Mouse (Mus musculus) heart, postnatal 0 days (tissue): ENCODE measurements around the gene Stk11.

Experiments used
- CTCF ChIP-seq: IDR thresholded peaks from 2 replicates; pipeline ENCODE4 v1.5.1; 2016; ENCODE audit warnings: antibody characterized with exemption, control low read depth, low read depth
- EP300 ChIP-seq: IDR thresholded peaks from 2 replicates; pipeline ENCODE4 v1.6.1; 2016; ENCODE audit warnings: antibody characterized with exemption, low read depth

- TF ChIP-seq CTCF (no peak), EP300 (no peak)
These were observed 43.5 kb downstream of the Stk11 start for GRCm38 (mm10) chr10:80159021-80159560.
